Mouse (Mus musculus): ENCODE measurements around the gene Gm20503. TPM values are rescaled to one million over a fixed set of nuclear protein-coding genes. Genes with fewer than 3 reads are reported as not detected.

Gene Gm20503
- polyA plus RNA-seq, 1 experiment from 2014 or later = 10.8 TPM

DNA sequence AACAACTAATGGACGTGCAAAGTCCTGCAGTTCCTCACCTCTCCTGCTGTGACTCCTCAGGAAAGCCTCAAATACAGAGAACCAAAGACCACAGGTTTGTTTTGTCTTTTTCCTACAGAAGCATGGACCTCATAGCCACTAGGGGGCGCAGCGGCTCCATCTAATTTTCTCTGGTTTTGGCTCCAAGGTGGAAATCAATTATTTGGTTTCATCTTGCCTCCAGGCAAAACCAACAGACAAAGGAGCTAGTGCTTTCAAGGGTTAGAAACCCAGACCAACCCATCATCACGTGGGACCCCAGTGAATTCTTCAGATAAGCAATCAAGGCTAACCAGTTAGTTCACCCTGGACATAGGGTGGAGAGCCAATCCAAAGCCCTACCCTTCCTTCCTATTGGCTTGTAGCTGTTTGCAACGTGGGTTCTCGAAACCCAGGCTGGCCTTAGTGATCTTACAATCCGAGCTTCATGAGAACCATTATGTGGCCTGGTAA, 17.8 kb upstream of the Gm20503 start:
- no peak overlapping the region for H3K4me2 ChIP-seq (ENCODE audit: low read length)
- H3K36me3 ChIP-seq (ENCODE audit: control insufficient read depth, insufficient read depth, low read length) = no peaks in the 10 kb centered on the region
- no peak overlapping the region for H3K27ac ChIP-seq (ENCODE audit: low read depth)
- H3K9me3 ChIP-seq (ENCODE audit: control insufficient read depth, low read length) = no peaks in the 10 kb centered on the region
- no peak overlapping the region for H3K9ac ChIP-seq (ENCODE audit: low read length)
- no peak overlapping the region for H3K4me3 ChIP-seq (ENCODE audit: low read depth, low read length)
- peak; percentile 93 for DNase-seq (ENCODE audit: low spot score)
- H3K27me3 ChIP-seq (replicated peaks; ENCODE audit: control insufficient read depth, insufficient read depth, low read length) = no peaks in the 10 kb centered on the region
- WGBS = 23% methylated on average over 7 of the region's 7 CpGs
- H3K4me1 ChIP-seq (replicated peaks; ENCODE audit: control insufficient read depth, insufficient read depth, low read length) = 0 out of 2 replicates have a peak, but pooled peaks cover 4% of the 10 kb centered on the region
- ATAC-seq (replicated peaks; ENCODE audit: low FRiP score, low TSS enrichment, low read depth) = peak; percentile 43; the same call in 1 of the 2 replicates

DNA sequence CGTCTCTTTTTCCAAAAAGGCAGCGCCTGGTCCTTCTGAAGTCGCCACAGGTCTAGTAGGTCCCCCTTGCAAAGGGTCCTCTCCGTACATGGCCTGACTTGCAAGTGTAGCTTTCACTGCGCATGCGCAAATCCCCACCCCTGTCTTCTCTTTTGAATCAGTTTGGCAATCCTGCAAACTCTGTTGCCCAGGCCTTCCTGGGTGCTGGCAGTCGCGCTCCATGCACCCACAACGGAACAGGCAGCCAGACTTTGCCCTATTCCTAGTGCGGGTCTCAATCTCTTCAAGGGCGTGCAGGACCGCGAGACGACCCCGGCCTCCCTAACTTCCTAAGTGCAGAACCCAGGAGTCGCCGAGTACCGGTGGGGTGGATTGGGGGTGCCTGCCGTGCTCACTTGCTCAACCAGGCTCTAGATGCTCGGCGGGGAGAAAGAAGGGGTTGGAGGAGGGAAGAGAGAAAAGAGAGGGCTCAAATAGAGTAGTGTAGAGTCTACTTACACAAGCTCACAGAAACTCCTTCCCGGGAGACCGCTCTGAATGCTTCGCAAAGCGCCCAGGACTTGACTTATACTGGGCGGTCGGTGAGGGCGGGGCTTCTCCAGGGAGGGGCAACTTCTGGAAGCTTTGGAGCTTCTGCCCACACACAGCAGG, 16.3 kb upstream of the Gm20503 start, which contains the start of gene Ptgr1:
Gene Ptgr1 (minus strand): TSS at position 580 of the 651 bp plus-strand sequence.
- under 1% methylated on average over 28 of the region's 28 CpGs for WGBS
- Histone ChIP-seq H3K36me3 (ENCODE audit: control insufficient read depth, insufficient read depth, low read length) (no peaks in the 10 kb centered on the region), H3K9me3 (ENCODE audit: control insufficient read depth, low read length) (no peaks in the 10 kb centered on the region), H3K4me2 (ENCODE audit: low read length) (peak within 1 kb of the TSS; percentile 55), H3K27ac (ENCODE audit: low read depth) (no peak within 1 kb of the TSS), H3K9ac (ENCODE audit: low read length) (peak within 1 kb of the TSS; percentile 35), H3K27me3 (replicated peaks; ENCODE audit: control insufficient read depth, insufficient read depth, low read length) (no peaks in the 10 kb centered on the region), H3K4me1 (replicated peaks; ENCODE audit: control insufficient read depth, insufficient read depth, low read length) (0 out of 2 replicates have a peak, but pooled peaks cover 4% of the 10 kb centered on the region), H3K4me3 (ENCODE audit: low read depth, low read length) (peak within 1 kb of the TSS; percentile 45)
- ATAC-seq (replicated peaks; ENCODE audit: low FRiP score, low TSS enrichment, low read depth) (peak; percentile 80), DNase-seq (ENCODE audit: low spot score) (peak; percentile 93)

DNA sequence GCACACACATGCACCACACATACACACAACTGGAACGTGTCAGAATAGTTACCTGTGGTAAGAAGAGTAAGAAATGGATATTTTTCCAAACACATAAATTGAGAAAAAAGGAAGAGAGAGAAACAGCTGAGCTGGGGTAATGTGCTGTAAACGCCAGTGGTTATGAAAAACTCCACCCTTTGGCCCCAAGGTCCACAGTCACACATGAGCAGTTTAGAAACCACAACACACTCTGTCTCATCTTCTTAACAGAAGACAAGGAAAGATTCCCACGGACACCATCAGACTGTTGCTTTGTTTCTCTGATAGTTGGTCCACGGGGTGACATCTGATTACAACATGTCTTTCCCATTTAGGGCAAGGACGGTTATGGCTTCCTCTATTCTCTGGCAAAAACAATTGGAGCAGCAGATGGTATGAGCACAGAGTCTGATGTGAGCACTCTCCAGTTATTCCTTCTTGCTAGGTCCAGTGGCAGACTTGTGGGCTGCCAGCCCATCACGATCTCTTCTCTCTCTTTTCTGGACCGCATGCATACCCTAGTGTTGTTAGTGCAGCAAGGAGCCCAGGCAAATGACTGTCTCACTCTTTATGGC, 13.6 kb upstream of the Gm20503 start:
- no peak for ATAC-seq (replicated peaks; ENCODE audit: low FRiP score, low TSS enrichment, low read depth)
- 88% methylated on average over 7 of the region's 7 CpGs for WGBS
- H3K4me2 ChIP-seq (ENCODE audit: low read length) = no peak overlapping the region
- no peak overlapping the region for H3K9ac ChIP-seq (ENCODE audit: low read length)
- 0 out of 2 replicates have a peak, but pooled peaks cover 4% of the 10 kb centered on the region for H3K4me1 ChIP-seq (replicated peaks; ENCODE audit: control insufficient read depth, insufficient read depth, low read length)
- no peak overlapping the region for H3K27ac ChIP-seq (ENCODE audit: low read depth)
- H3K27me3 ChIP-seq (replicated peaks; ENCODE audit: control insufficient read depth, insufficient read depth, low read length) = no peaks in the 10 kb centered on the region
- no peak for DNase-seq (ENCODE audit: low spot score)
- no peaks in the 10 kb centered on the region for H3K36me3 ChIP-seq (ENCODE audit: control insufficient read depth, insufficient read depth, low read length)
- H3K9me3 ChIP-seq (ENCODE audit: control insufficient read depth, low read length) = no peaks in the 10 kb centered on the region
- H3K4me3 ChIP-seq (ENCODE audit: low read depth, low read length) = no peak overlapping the region

DNA sequence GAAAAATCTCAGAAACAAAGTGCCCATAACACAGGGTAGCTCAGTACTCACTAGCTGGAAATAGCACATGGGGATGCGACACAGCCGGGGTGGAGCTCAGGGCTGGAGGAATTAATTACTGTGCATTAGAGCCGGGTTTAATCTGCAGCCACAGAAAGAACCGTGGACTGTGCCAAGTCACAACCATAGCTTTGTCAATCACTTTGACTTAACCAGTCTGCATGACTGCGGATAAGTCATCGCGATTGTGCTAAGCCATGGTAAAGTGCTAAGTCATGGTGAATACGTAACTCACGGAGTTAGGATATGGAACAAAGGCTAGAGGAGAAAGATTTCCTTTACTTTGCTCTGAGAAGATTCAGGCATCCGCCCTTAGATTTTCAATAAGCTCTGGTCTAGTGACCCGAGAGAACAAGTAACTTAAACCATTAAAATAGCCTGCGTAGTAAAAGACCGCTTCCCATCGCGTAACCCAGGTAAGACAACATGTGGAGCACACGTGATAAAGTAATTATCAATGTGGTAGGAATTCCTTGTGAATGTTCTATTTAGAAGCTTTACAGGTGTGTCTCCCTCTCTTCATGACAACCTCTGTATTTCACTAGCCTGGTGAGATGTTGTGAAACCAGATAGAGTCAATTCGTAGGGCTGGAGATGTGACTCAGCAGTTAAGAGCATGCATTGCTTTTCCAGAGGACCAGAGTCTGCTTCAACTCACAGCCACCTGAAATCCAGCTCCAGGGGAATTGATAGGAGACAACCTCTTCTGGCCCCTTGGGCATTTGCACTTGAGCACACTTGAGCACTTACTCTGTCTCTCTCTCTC, 12.2 kb upstream of the Gm20503 start:
- Histone ChIP-seq H3K36me3 (ENCODE audit: control insufficient read depth, insufficient read depth, low read length) (no peaks in the 10 kb centered on the region), H3K9ac (ENCODE audit: low read length) (no peak overlapping the region), H3K4me1 (replicated peaks; ENCODE audit: control insufficient read depth, insufficient read depth, low read length) (0 out of 2 replicates have a peak, but pooled peaks cover 4% of the 10 kb centered on the region), H3K27ac (ENCODE audit: low read depth) (no peak overlapping the region), H3K27me3 (replicated peaks; ENCODE audit: control insufficient read depth, insufficient read depth, low read length) (no peaks in the 10 kb centered on the region), H3K9me3 (ENCODE audit: control insufficient read depth, low read length) (no peaks in the 10 kb centered on the region), H3K4me3 (ENCODE audit: low read depth, low read length) (no peak overlapping the region), H3K4me2 (ENCODE audit: low read length) (no peak overlapping the region)
- no peak for DNase-seq (ENCODE audit: low spot score)
- no peak for ATAC-seq (replicated peaks; ENCODE audit: low FRiP score, low TSS enrichment, low read depth)
- 86% methylated on average over 17 of the region's 17 CpGs for WGBS

DNA sequence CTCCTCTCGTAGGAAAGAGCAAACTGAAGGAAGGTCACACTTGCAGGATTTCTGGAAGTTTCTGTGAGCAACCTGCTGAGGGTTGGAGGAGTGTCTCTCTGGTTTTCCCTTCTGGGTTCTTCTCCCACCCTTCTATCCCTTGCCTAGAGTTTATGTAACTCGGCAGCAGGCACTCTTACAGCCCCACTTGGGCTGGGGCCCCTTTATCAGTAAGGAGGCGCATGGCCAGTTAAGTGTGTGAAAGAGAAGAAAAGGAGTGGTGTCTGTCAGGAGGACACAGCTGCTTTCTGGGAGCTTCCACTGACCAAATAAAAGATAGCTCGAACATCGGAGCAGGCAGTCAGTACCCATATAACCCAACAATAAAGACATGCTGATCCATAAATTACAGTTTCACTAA, 10.8 kb upstream of the Gm20503 start:
- H3K4me3 ChIP-seq (ENCODE audit: low read depth, low read length) = no peak overlapping the region
- H3K9ac ChIP-seq (ENCODE audit: low read length) = no peak overlapping the region
- H3K27ac ChIP-seq (ENCODE audit: low read depth) = no peak overlapping the region
- DNase-seq (ENCODE audit: low spot score) (no peak), ATAC-seq (replicated peaks; ENCODE audit: low FRiP score, low TSS enrichment, low read depth) (no peak)
- no peaks in the 10 kb centered on the region for H3K36me3 ChIP-seq (ENCODE audit: control insufficient read depth, insufficient read depth, low read length)
- 67% methylated on average over 5 of the region's 5 CpGs for WGBS
- no peaks in the 10 kb centered on the region for H3K27me3 ChIP-seq (replicated peaks; ENCODE audit: control insufficient read depth, insufficient read depth, low read length)
- H3K4me1 ChIP-seq (replicated peaks; ENCODE audit: control insufficient read depth, insufficient read depth, low read length) = 0 out of 2 replicates have a peak, but pooled peaks cover 4% of the 10 kb centered on the region
- H3K9me3 ChIP-seq (ENCODE audit: control insufficient read depth, low read length) = no peaks in the 10 kb centered on the region
- H3K4me2 ChIP-seq (ENCODE audit: low read length) = no peak overlapping the region

DNA sequence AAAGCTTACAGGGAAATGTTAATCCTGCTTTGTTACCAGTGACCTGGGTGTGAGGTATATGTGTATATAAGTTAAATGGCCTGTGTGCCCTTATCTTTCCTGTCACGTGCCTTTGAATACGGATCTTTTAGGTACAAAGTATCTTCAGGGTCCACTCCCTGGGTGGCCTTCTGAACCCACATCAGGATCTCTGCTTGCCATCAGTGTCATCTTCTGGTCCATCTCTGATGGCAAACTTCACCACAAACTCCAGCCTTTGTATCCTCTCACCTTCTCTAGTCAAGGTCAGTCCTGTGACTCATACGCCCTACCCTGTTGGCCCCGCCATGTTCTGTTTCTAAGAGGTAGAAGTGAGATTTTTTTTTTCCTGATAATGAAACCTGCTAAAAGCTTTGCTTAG, 8.2 kb upstream of the Gm20503 start, which contains the start of gene Dnajc25:
Gene Dnajc25 (plus strand): TSS at position 301 of the 400 bp plus-strand sequence.
- H3K4me1 ChIP-seq (replicated peaks; ENCODE audit: control insufficient read depth, insufficient read depth, low read length) = no peaks in the 10 kb centered on the region
- no peak within 1 kb of the TSS for H3K27ac ChIP-seq (ENCODE audit: low read depth)
- 67% methylated on average over 4 of the region's 4 CpGs for WGBS
- no peaks in the 10 kb centered on the region for H3K9me3 ChIP-seq (ENCODE audit: control insufficient read depth, low read length)
- H3K27me3 ChIP-seq (replicated peaks; ENCODE audit: control insufficient read depth, insufficient read depth, low read length) = no peaks in the 10 kb centered on the region
- no peak within 1 kb of the TSS for H3K4me2 ChIP-seq (ENCODE audit: low read length)
- DNase-seq (ENCODE audit: low spot score) = no peak
- H3K36me3 ChIP-seq (ENCODE audit: control insufficient read depth, insufficient read depth, low read length) = no peaks in the 10 kb centered on the region
- ATAC-seq (replicated peaks; ENCODE audit: low FRiP score, low TSS enrichment, low read depth) = no peak
- H3K9ac ChIP-seq (ENCODE audit: low read length) = no peak within 1 kb of the TSS
- H3K4me3 ChIP-seq (ENCODE audit: low read depth, low read length) = no peak within 1 kb of the TSS

DNA sequence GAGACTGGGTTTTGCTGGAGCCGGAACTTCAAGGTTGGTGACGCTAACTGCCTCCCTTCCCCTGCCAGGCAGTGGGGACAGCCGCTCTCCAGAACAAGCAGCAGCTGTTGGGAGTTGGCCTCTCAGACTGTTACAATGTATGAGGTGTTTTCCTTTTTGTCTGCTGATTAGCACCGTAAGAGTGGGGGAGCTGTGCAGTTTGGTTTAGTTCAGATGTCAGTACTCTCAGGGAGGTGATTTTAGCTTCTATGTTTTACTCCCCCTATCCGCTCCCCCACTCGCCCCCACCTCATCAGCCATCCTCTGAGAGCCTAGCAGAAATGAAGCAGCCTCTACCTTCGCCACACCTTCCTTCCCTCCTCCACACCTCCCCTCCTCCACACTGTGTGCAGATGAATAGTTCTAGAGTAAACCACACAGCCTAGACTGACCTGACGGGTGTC, 7.7 kb upstream of the Gm20503 start:
- ATAC-seq (replicated peaks; ENCODE audit: low FRiP score, low TSS enrichment, low read depth) = no peak
- Histone ChIP-seq H3K27me3 (replicated peaks; ENCODE audit: control insufficient read depth, insufficient read depth, low read length) (no peaks in the 10 kb centered on the region), H3K9me3 (ENCODE audit: control insufficient read depth, low read length) (no peaks in the 10 kb centered on the region), H3K36me3 (ENCODE audit: control insufficient read depth, insufficient read depth, low read length) (no peaks in the 10 kb centered on the region), H3K9ac (ENCODE audit: low read length) (no peak overlapping the region), H3K4me3 (ENCODE audit: low read depth, low read length) (no peak overlapping the region), H3K4me2 (ENCODE audit: low read length) (no peak overlapping the region), H3K27ac (ENCODE audit: low read depth) (no peak overlapping the region), H3K4me1 (replicated peaks; ENCODE audit: control insufficient read depth, insufficient read depth, low read length) (no peaks in the 10 kb centered on the region)
- 49% methylated on average over 8 of the region's 8 CpGs for WGBS
- no peak for DNase-seq (ENCODE audit: low spot score)

DNA sequence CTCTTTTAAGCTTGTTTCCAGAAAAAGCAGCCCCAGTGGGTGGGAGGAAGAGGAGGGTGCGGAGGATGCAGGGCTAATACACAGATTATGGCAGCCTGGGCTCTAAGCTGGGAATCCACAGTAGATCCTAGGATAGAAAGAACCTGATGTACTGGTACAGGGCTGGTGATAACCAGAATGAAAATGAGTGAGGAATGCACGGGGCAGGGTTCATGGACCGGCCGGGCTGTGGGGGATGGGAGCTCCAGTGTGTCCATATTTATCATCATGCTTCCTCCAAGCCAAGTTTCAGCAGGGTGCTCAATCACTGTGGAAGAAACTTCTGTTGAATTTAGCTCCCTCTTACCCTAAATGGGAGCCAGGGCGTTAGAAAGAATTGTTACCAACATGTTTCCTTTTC, 5.9 kb upstream of the Gm20503 start:
- WGBS = 49% methylated on average over 5 of the region's 5 CpGs
- Histone ChIP-seq H3K9ac (ENCODE audit: low read length) (no peak overlapping the region), H3K4me1 (replicated peaks; ENCODE audit: control insufficient read depth, insufficient read depth, low read length) (no peaks in the 10 kb centered on the region), H3K9me3 (ENCODE audit: control insufficient read depth, low read length) (no peaks in the 10 kb centered on the region), H3K27me3 (replicated peaks; ENCODE audit: control insufficient read depth, insufficient read depth, low read length) (no peaks in the 10 kb centered on the region), H3K36me3 (ENCODE audit: control insufficient read depth, insufficient read depth, low read length) (no peaks in the 10 kb centered on the region), H3K4me2 (ENCODE audit: low read length) (no peak overlapping the region), H3K27ac (ENCODE audit: low read depth) (no peak overlapping the region), H3K4me3 (ENCODE audit: low read depth, low read length) (no peak overlapping the region)
- DNase-seq (ENCODE audit: low spot score) (no peak), ATAC-seq (replicated peaks; ENCODE audit: low FRiP score, low TSS enrichment, low read depth) (no peak)
